Mouse (Mus musculus) limb, embryonic 15.5 days (tissue): ENCODE measurements at regions not wholly inside any gene's neighbourhood (a gene's known extent, or its start where the extent isn't known, plus 50 kb on each side); places are given as distances from the start of the nearest gene placed in this dataset.

Source experiments
- ATAC-seq: fragments of 200-750 bp; cut with Nextera tagmentation; 2 replicates; pipeline ENCODE4 v1.8.0; 2017; ENCODE audit warnings: low read depth, moderate TSS enrichment; ENCODE audit not compliant: insufficient number of reproducible peaks, low FRiP score, low TSS enrichment
- H3K27ac ChIP-seq: fragments of 300-500 bp; sonication (generic); 2 replicates; pipeline ENCODE4 v1.5.1; 2015; ENCODE audit warnings: moderate library complexity, mild to moderate bottlenecking, inconsistent platforms
- H3K27me3 ChIP-seq: fragments of 300-500 bp; sonication (generic); 2 replicates; pipeline ENCODE4 v1.6.1; 2015; ENCODE audit warnings: inconsistent platforms
- H3K36me3 ChIP-seq: fragments of 300-500 bp; sonication (generic); 2 replicates; pipeline ENCODE4 v1.6.1; 2015; ENCODE audit warnings: inconsistent platforms
- H3K4me1 ChIP-seq: fragments of 300-500 bp; sonication (generic); 2 replicates; pipeline ENCODE4 v1.6.1; 2015; ENCODE audit warnings: inconsistent platforms
- H3K4me2 ChIP-seq: fragments of 300-500 bp; sonication (generic); 2 replicates; pipeline ENCODE4 v1.6.1; 2015; ENCODE audit warnings: mild to moderate bottlenecking, inconsistent platforms
- H3K4me3 ChIP-seq: fragments of 300-500 bp; sonication (generic); 2 replicates; pipeline ENCODE4 v1.5.1; 2015; ENCODE audit warnings: mild to moderate bottlenecking, inconsistent platforms
- H3K9ac ChIP-seq: fragments of 300-500 bp; sonication (generic); 2 replicates; pipeline ENCODE4 v1.6.1; 2015; ENCODE audit warnings: inconsistent platforms
- H3K9me3 ChIP-seq: fragments of 300-500 bp; sonication (generic); 2 replicates; pipeline ENCODE4 v1.6.1; 2016; ENCODE audit warnings: inconsistent platforms
- WGBS: fragments of 180-500 bp; shearing (Covaris S2); methylation state at CpG from one replicate; pipeline ENCODE4 v1.1.7; 2015; 5-methylcytosine and 5-hydroxymethylcytosine counted together

DNA sequence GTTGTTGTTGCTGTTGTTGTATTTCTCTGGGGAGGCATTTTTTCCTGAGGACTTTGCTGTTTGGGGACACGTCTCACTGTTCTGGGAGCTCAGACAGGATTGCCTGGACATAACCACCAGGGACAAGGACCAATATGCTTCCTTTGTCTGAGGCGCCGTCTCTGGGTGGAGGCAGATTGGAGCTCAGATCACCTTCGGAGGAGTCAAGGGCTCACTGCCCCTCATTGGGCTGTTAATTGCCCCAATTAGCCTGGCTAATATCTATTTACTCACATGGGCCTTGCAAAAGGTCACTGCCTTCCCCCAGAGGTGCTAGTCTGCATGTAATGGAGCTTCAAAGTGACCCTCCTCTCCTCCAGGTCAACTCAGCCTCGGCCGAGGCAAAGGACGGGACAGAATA is 270.5 kb downstream of the 3100002H09Rik start:
- Histone ChIP-seq H3K36me3 (no peaks in the 10 kb centered on the region), H3K4me3 (no peak overlapping the region), H3K27me3 (no peaks in the 10 kb centered on the region), H3K9me3 (no peaks in the 10 kb centered on the region), H3K9ac (no peak overlapping the region), H3K27ac (no peak overlapping the region), H3K4me1 (no peaks in the 10 kb centered on the region), H3K4me2 (no peak overlapping the region)
- no peak for ATAC-seq
- 28% methylated on average over 7 of the region's 7 CpGs for WGBS

DNA sequence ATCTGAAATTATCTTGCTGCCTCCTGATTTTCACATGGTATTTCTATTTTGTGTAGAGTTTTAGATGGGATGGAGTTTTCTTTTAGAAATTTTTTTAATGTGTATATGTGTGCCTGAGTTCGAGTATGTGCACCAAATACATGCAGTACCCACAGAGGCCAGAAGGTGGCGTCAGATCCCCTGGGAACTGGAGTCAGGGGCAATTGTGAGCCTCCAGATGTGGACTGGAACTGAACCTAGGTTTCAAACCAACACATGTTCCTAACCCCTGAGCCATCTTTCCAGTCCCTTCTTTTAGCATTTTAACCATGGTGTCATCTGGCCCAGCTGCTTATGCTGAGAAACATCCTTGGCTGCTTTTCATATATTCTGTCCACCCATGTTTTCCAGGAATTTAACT is 274.9 kb downstream of the 3100002H09Rik start:
- 64% methylated on average over 2 of the region's 2 CpGs for WGBS
- no peak overlapping the region for H3K4me3 ChIP-seq

DNA sequence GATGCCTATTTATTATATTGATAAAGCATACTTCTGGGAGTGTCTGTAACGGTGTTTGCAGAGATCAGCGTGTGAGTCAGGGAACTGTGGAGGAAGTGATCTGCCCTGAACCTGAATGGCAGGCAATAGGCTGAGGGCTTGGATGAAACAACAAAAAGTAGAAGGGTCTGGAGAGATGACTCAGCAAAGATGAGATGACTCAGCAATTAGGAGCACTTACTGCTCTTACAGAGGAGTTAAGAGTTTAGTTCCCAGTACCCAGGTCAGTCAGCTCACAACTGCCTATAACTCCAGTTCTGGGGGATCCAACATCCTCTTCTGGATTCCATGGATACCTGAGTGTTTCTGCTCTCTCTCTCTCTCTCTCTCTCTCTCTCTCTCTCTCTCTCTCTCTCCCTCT is 277.6 kb downstream of the 3100002H09Rik start:
- ATAC-seq: no peak
- WGBS: 82% methylated on average over 2 of the region's 2 CpGs
- no peak overlapping the region for H3K4me2 ChIP-seq
- no peaks in the 10 kb centered on the region for H3K4me1 ChIP-seq
- no peak overlapping the region for H3K27ac ChIP-seq
- no peak overlapping the region for H3K4me3 ChIP-seq
- H3K36me3 ChIP-seq: no peaks in the 10 kb centered on the region
- H3K9ac ChIP-seq: no peak overlapping the region
- H3K27me3 ChIP-seq: no peaks in the 10 kb centered on the region
- no peaks in the 10 kb centered on the region for H3K9me3 ChIP-seq

More for the DNA sequence above, 274.9 kb downstream of the 3100002H09Rik start:
- Histone ChIP-seq H3K36me3 (no peaks in the 10 kb centered on the region), H3K4me1 (no peaks in the 10 kb centered on the region), H3K4me2 (no peak overlapping the region), H3K9ac (no peak overlapping the region), H3K27me3 (no peaks in the 10 kb centered on the region), H3K9me3 (no peaks in the 10 kb centered on the region), H3K27ac (no peak overlapping the region)
- no peak for ATAC-seq

DNA sequence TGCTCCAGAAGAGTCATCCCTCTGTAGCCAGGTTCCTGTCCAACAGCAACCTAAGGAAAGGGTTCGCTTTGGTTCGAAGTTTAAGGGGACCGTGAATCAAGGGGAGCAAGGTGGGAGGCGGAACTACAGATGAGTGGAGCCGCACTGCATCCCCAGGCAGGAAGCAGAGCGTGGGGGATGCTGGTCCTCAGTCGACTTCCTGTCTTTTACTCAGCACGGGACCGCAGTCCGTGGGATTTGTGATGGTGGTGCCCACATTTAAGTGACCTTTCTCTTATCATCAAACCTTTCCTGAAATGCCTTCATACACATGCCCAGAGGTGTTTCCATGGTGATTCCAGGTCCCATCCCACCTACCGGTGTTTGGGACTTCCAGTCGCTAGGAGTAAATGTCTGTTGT is 278.2 kb downstream of the 3100002H09Rik start:
- 88% methylated on average over 12 of the region's 12 CpGs for WGBS
- H3K4me1 ChIP-seq: no peaks in the 10 kb centered on the region
- no peaks in the 10 kb centered on the region for H3K36me3 ChIP-seq
- no peak for ATAC-seq
- no peaks in the 10 kb centered on the region for H3K27me3 ChIP-seq
- H3K9me3 ChIP-seq: no peaks in the 10 kb centered on the region
- no peak overlapping the region for H3K27ac ChIP-seq
- H3K9ac ChIP-seq: no peak overlapping the region
- H3K4me3 ChIP-seq: no peak overlapping the region
- no peak overlapping the region for H3K4me2 ChIP-seq

DNA sequence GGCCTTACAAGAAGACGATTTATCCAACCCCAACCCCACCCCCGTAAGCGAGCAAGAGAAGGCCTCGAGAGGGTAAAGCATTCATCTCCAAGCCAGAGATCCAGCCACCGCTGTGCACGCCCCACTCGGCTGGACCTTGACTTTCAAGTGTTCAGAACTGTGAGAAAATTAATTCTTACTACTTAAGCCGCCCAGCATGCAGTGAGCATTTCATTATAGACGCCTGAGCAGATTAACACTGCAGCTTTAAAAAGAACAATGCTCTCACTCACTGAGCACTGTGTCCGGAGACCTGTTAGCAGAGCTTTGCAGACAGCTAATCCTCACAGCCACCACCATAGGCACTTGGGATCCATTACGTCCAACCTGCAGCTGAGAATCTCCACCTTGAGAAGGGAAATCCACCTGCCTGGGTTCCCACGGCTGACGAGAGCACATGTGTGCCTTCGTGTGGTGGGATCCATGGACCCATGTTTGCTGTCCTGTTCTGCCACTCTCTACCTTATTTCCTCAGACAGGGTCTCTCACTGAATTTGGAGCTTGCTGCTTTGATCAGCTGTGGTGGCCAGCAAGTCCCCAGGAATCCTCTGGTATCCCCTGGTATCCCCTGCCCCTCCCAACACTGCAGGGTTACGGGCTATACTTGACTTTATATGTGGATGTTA is 281.4 kb downstream of the 3100002H09Rik start:
- no peak overlapping the region for H3K9ac ChIP-seq
- ATAC-seq: no peak
- H3K4me2 ChIP-seq: no peak overlapping the region
- H3K27ac ChIP-seq: no peak overlapping the region
- no peaks in the 10 kb centered on the region for H3K36me3 ChIP-seq
- H3K4me1 ChIP-seq: no peaks in the 10 kb centered on the region
- H3K4me3 ChIP-seq: no peak overlapping the region
- no peaks in the 10 kb centered on the region for H3K9me3 ChIP-seq
- 74% methylated on average over 15 of the region's 15 CpGs for WGBS
- no peaks in the 10 kb centered on the region for H3K27me3 ChIP-seq

DNA sequence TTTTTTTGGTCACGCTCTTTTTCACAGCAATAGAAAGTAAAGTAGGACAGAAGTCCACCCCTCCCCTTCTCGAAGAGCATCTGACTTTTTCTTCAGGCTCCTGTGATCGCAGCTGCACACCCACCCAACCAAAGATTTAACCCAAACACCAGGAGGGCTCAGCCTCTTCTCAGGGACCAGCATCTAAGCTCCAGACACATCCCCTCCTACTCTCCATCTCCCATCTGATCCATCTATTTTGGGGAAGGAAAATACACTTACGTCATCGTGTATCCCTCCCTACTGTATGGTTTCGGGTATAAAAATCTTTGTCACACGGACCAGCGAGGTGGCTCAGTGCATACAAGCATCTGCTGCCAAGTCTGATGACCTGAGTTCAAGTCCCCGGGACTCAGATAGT is 284.3 kb downstream of the 3100002H09Rik start:
- ATAC-seq: no peak
- H3K4me1 ChIP-seq: no peaks in the 10 kb centered on the region
- WGBS: 89% methylated on average over 9 of the region's 9 CpGs
- no peaks in the 10 kb centered on the region for H3K9me3 ChIP-seq
- H3K4me3 ChIP-seq: no peak overlapping the region
- H3K27me3 ChIP-seq: no peaks in the 10 kb centered on the region
- no peak overlapping the region for H3K9ac ChIP-seq
- no peak overlapping the region for H3K27ac ChIP-seq
- no peak overlapping the region for H3K4me2 ChIP-seq
- no peaks in the 10 kb centered on the region for H3K36me3 ChIP-seq

DNA sequence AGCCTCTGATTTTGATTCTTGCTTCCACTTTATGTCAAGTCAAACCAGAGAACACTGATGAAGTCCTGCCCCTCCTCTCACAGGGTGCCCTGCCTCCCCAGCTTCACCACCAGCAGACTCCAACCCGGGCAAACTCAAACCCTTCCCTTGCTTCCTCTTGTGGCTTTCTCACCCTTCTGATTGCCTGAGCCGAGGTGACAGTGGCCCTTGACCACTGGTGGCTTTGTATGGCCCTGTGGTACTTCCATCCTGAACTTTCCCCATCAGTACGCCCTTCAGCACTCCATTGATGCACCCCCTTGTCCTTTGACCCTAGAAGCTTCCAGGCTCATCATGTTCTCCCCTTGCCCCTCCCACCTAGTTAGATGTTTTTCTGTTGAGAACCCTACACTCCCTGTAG is 287.0 kb downstream of the 3100002H09Rik start:
- Histone ChIP-seq H3K4me3 (no peak overlapping the region), H3K4me2 (no peak overlapping the region), H3K4me1 (no peaks in the 10 kb centered on the region), H3K27me3 (no peaks in the 10 kb centered on the region; the same call in 1 of the 2 replicates), H3K36me3 (no peaks in the 10 kb centered on the region), H3K9ac (no peak overlapping the region), H3K27ac (no peak overlapping the region), H3K9me3 (no peaks in the 10 kb centered on the region)
- WGBS: 64% methylated on average over 3 of the region's 3 CpGs
- ATAC-seq: no peak

DNA sequence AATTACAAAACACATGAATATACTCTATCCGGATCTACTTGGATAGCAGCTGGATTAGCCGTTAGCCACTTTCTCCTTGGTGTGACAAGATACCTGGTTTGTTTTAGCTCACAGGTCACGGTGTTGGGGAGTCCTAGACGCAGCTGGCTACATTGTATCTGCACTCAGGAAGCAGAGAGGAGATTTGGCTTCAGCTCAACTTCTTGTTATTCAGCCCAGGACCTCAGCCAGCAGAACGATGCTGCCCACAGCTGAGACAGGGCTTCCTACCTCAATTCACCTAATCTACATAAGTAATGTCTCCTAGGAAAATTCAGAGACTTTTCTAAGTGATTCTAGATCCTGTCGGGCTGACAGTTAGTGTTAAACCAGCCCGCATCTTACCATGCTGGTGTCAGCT is 289.4 kb downstream of the 3100002H09Rik start:
- Histone ChIP-seq H3K4me2 (no peak overlapping the region), H3K9me3 (no peaks in the 10 kb centered on the region), H3K4me1 (no peaks in the 10 kb centered on the region), H3K27me3 (peaks cover 3% of the 10 kb centered on the region; the same call in 1 of the 2 replicates), H3K27ac (no peak overlapping the region), H3K4me3 (no peak overlapping the region), H3K9ac (no peak overlapping the region), H3K36me3 (no peaks in the 10 kb centered on the region)
- ATAC-seq: no peak
- WGBS: 62% methylated on average over 7 of the region's 7 CpGs

DNA sequence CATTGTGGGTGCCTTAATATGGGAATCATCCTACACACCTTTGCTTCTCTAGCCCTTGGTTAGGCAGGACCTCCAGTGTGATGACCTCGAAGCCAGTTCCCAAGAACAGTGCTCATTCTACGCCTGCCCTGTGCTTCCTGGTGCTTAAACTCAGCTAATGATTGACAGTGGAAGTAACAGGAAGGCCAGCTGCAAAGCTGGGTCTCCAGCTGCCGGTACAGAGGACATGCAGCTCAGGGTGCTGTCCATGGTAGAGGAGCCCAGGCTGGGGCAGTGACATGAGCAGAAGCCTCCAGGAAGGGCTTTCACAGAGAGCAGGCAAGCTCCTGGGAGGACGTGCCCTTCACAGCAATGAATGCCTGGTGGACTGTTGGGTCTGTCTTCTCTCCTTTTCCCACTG is 293.6 kb downstream of the 3100002H09Rik start:
- H3K36me3 ChIP-seq: no peaks in the 10 kb centered on the region
- H3K4me3 ChIP-seq: no peak overlapping the region
- no peak overlapping the region for H3K4me2 ChIP-seq
- H3K9ac ChIP-seq: no peak overlapping the region
- H3K27me3 ChIP-seq: peaks cover 3% of the 10 kb centered on the region; the same call in 1 of the 2 replicates
- ATAC-seq: 0 out of 2 replicates have a peak, but pooled peaks have one; percentile 40
- H3K4me1 ChIP-seq: no peaks in the 10 kb centered on the region
- WGBS: 24% methylated on average over 4 of the region's 4 CpGs
- no peak overlapping the region for H3K27ac ChIP-seq
- no peaks in the 10 kb centered on the region for H3K9me3 ChIP-seq

DNA sequence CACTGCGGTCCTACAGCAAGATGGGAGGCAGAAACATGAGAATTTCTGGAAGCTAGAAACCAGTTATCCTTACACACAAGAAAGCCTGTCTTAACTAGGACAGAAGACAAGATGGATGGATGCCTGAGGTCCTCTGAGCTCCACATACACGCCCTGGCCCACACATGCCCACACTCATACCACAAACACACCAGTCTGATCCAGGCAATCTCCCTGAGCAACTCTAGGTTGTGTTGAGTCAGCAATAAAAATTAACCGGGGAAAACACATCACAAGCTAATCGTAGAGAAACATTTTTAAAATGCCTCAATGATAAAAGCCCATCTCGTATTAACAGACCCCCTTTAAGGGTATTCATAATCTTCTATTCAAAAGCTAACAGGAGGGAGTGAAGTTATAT is 298.9 kb downstream of the 3100002H09Rik start:
- Histone ChIP-seq H3K36me3 (no peaks in the 10 kb centered on the region), H3K9ac (no peak overlapping the region), H3K4me1 (0 out of 2 replicates have a peak, but pooled peaks cover 5% of the 10 kb centered on the region), H3K4me3 (no peak overlapping the region), H3K4me2 (no peak overlapping the region), H3K27me3 (peaks cover 6% of the 10 kb centered on the region; the same call in 1 of the 2 replicates), H3K9me3 (no peaks in the 10 kb centered on the region), H3K27ac (no peak overlapping the region)
- ATAC-seq: no peak
- 75% methylated on average over 5 of the region's 5 CpGs for WGBS

DNA sequence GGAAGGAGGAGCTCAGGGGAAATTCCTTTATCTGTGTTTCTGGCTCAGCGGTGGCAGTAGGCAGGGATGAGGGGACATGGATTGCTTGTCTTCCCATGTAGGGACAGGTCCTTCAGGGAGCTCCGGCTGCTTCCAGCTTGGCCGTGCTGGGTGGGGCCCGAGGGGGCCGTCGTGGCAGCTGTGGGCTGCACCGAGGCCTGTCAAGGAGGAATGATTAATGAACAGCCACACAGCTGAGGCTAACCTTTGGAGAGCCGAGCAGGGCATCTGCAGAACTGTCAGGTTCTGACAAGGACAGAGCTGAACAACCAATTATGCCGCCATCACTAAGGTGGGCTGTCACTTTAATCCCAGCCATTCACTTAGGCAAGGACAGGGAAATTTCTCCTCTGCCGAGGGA is 300.0 kb downstream of the 3100002H09Rik start:
- no peak; the same call in 1 of the 2 replicates for ATAC-seq
- Histone ChIP-seq H3K27me3 (peaks cover 6% of the 10 kb centered on the region; the same call in 1 of the 2 replicates), H3K27ac (no peak overlapping the region), H3K4me1 (0 out of 2 replicates have a peak, but pooled peaks cover 5% of the 10 kb centered on the region), H3K9ac (no peak overlapping the region), H3K9me3 (no peaks in the 10 kb centered on the region), H3K4me2 (no peak overlapping the region), H3K36me3 (no peaks in the 10 kb centered on the region), H3K4me3 (no peak overlapping the region)
- WGBS: 17% methylated on average over 10 of the region's 10 CpGs

DNA sequence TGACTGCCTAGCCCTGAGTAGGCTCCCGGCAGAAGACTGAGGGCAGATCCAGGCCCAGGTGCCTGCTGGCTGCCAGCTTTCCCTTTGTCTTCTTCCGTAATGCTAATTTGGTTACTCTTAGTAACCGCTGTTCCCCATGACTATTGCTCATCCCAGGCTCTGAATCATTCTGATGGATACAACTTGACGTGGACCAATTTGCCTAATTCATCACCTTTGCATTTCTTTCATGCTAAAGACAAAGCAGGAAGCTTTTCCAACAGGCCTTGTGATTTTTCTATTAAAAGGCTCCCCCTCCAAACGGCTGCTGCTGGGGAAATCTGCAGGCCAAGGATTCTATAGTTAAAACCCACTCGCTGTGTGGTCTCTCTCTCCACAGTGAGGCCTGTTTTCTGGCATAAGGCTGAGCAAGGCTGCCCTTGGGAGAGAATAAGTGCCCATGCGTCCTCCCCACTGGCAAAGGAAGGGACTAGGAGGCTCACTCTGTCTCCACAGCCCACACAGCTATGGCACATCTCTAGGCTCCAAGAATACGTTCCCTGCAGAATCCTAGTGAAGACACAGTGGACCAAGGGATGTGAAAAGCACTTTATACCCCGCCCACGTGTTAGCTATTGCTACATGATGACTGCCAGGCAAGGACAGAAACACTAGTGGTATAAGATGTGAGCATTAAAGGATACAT is 304.6 kb downstream of the 3100002H09Rik start:
- Histone ChIP-seq H3K9ac (no peak overlapping the region), H3K27me3 (peaks cover 6% of the 10 kb centered on the region; the same call in 1 of the 2 replicates), H3K4me3 (no peak overlapping the region), H3K4me2 (no peak overlapping the region), H3K36me3 (no peaks in the 10 kb centered on the region), H3K9me3 (no peaks in the 10 kb centered on the region), H3K27ac (no peak overlapping the region), H3K4me1 (0 out of 2 replicates have a peak, but pooled peaks cover 5% of the 10 kb centered on the region)
- no peak for ATAC-seq
- WGBS: 67% methylated on average over 10 of the region's 10 CpGs
